Mouse (Mus musculus): ENCODE results near the gene Acpp. TPM values are rescaled to one million over a fixed set of nuclear protein-coding genes. Genes with fewer than 3 reads are reported as not detected.

The Acpp gene
- polyA plus RNA-seq, 1 experiment from 2014 or later: 2.0 TPM

GRCm38 (mm10) chr9:104251111-104251510 lies 86.4 kb downstream of the Acpp start:
- Histone ChIP-seq H3K9ac (ENCODE audit: low read depth, low read length) (no peak overlapping the region), H3K9me3 (ENCODE audit: control insufficient read depth, low read length) (no peaks in the 10 kb centered on the region), H3K27ac (ENCODE audit: low read depth, low read length) (no peak overlapping the region), H3K4me1 (ENCODE audit: control insufficient read depth, insufficient read depth, low read length) (peaks cover 14% of the 10 kb centered on the region; the same call in 1 of the 2 replicates), H3K27me3 (ENCODE audit: control insufficient read depth, insufficient read depth, low read length) (no peaks in the 10 kb centered on the region), H3K4me3 (ENCODE audit: low read length) (no peak overlapping the region), H3K36me3 (ENCODE audit: control insufficient read depth, insufficient read depth, low read length) (no peaks in the 10 kb centered on the region), H3K4me2 (replicated peaks; ENCODE audit: low read depth, low read length) (no peak overlapping the region)
- no peak for ATAC-seq (ENCODE audit: low FRiP score, low TSS enrichment)
- 44% methylated on average over 8 of the region's 8 CpGs for WGBS

- Histone ChIP-seq H3K27ac (ENCODE audit: low read depth, low read length) (no peak overlapping the region), H3K4me1 (ENCODE audit: control insufficient read depth, insufficient read depth, low read length) (peaks cover 14% of the 10 kb centered on the region; the same call in 1 of the 2 replicates), H3K36me3 (ENCODE audit: control insufficient read depth, insufficient read depth, low read length) (peaks cover 5% of the 10 kb centered on the region; the same call in 1 of the 2 replicates), H3K27me3 (ENCODE audit: control insufficient read depth, insufficient read depth, low read length) (no peaks in the 10 kb centered on the region), H3K4me2 (replicated peaks; ENCODE audit: low read depth, low read length) (no peak overlapping the region), H3K9ac (ENCODE audit: low read depth, low read length) (no peak overlapping the region), H3K4me3 (ENCODE audit: low read length) (no peak overlapping the region), H3K9me3 (ENCODE audit: control insufficient read depth, low read length) (no peaks in the 10 kb centered on the region)
- 48% methylated on average over 6 of the region's 6 CpGs for WGBS
- ATAC-seq (ENCODE audit: low FRiP score, low TSS enrichment): no peak
Observed at GRCm38 (mm10) chr9:104247307-104247987, 90.1 kb downstream of the Acpp start.

GRCm38 (mm10) chr9:104243799-104244466 lies 93.6 kb downstream of the Acpp start:
- no peak overlapping the region for H3K9ac ChIP-seq (ENCODE audit: low read depth, low read length)
- ATAC-seq (ENCODE audit: low FRiP score, low TSS enrichment): no peak

GRCm38 (mm10) chr9:104240146-104240545 lies 97.4 kb downstream of the Acpp start:
- H3K4me3 ChIP-seq (ENCODE audit: low read length): no peak overlapping the region
- no peak overlapping the region for H3K4me2 ChIP-seq (replicated peaks; ENCODE audit: low read depth, low read length)
- H3K9ac ChIP-seq (ENCODE audit: low read depth, low read length): no peak overlapping the region
- ATAC-seq (ENCODE audit: low FRiP score, low TSS enrichment): no peak
- peaks cover 31% of the 10 kb centered on the region for H3K36me3 ChIP-seq (ENCODE audit: control insufficient read depth, insufficient read depth, low read length)
- 83% methylated on average over 7 of the region's 7 CpGs for WGBS
- no peaks in the 10 kb centered on the region for H3K9me3 ChIP-seq (ENCODE audit: control insufficient read depth, low read length)
- H3K4me1 ChIP-seq (ENCODE audit: control insufficient read depth, insufficient read depth, low read length): no peaks in the 10 kb centered on the region
- no peak overlapping the region for H3K27ac ChIP-seq (ENCODE audit: low read depth, low read length)
- no peaks in the 10 kb centered on the region for H3K27me3 ChIP-seq (ENCODE audit: control insufficient read depth, insufficient read depth, low read length)

More at GRCm38 (mm10) chr9:104243799-104244466, 93.6 kb downstream of the Acpp start:
- H3K9me3 ChIP-seq (ENCODE audit: control insufficient read depth, low read length): no peaks in the 10 kb centered on the region
- no peak overlapping the region for H3K4me3 ChIP-seq (ENCODE audit: low read length)
- no peak overlapping the region for H3K4me2 ChIP-seq (replicated peaks; ENCODE audit: low read depth, low read length)
- peaks cover 14% of the 10 kb centered on the region; the same call in 1 of the 2 replicates for H3K4me1 ChIP-seq (ENCODE audit: control insufficient read depth, insufficient read depth, low read length)
- no peaks in the 10 kb centered on the region for H3K27me3 ChIP-seq (ENCODE audit: control insufficient read depth, insufficient read depth, low read length)
- WGBS: 88% methylated on average over 9 of the region's 9 CpGs
- H3K36me3 ChIP-seq (ENCODE audit: control insufficient read depth, insufficient read depth, low read length): peaks cover 9% of the 10 kb centered on the region; the same call in 1 of the 2 replicates
- H3K27ac ChIP-seq (ENCODE audit: low read depth, low read length): no peak overlapping the region

- WGBS: 91% methylated on average over 8 of the region's 8 CpGs
- H3K9ac ChIP-seq (ENCODE audit: low read depth, low read length): no peak overlapping the region
Observed at GRCm38 (mm10) chr9:104239076-104239475, 98.5 kb downstream of the Acpp start.

More at GRCm38 (mm10) chr9:104239076-104239475, 98.5 kb downstream of the Acpp start:
- no peak overlapping the region for H3K27ac ChIP-seq (ENCODE audit: low read depth, low read length)
- H3K4me3 ChIP-seq (ENCODE audit: low read length): no peak overlapping the region
- H3K4me2 ChIP-seq (replicated peaks; ENCODE audit: low read depth, low read length): no peak overlapping the region
- no peak for ATAC-seq (ENCODE audit: low FRiP score, low TSS enrichment)
- H3K9me3 ChIP-seq (ENCODE audit: control insufficient read depth, low read length): no peaks in the 10 kb centered on the region
- no peaks in the 10 kb centered on the region for H3K4me1 ChIP-seq (ENCODE audit: control insufficient read depth, insufficient read depth, low read length)
- no peaks in the 10 kb centered on the region for H3K27me3 ChIP-seq (ENCODE audit: control insufficient read depth, insufficient read depth, low read length)
- H3K36me3 ChIP-seq (ENCODE audit: control insufficient read depth, insufficient read depth, low read length): peaks cover 41% of the 10 kb centered on the region

Other genes starting within 250 kb of the Acpp start
- gene Ackr4, start 210.8 kb downstream of the Acpp start, polyA plus RNA-seq (2014; fragmentation: Nextera tagmentation; extraction: Ambion mirVana): 0.43 and 1.3 TPM in 2 replicates
- gene Dnajc13, start 74.8 kb downstream of the Acpp start, polyA plus RNA-seq (2014; fragmentation: Nextera tagmentation; extraction: Ambion mirVana): 31.0 and 31.9 TPM in 2 replicates
- gene Cpne4, start 209.5 kb upstream of the Acpp start, polyA plus RNA-seq (2014; fragmentation: Nextera tagmentation; extraction: Ambion mirVana): 0.26 TPM in 1 of 2 replicates, not detected in the other